Mouse (Mus musculus) adrenal gland, postnatal 4 days (tissue): Measurements from ENCODE around the gene Rsad1. TPM values are rescaled to one million over a fixed set of nuclear protein-coding genes. Genes with fewer than 3 reads are reported as not detected.

Source experiments
- DNase-seq, 2 experiments: peaks; one replicate each; pipeline ENCODE4 v3.0.0; 2021 to 2022; ENCODE audit warnings: low spot score in 2 of 2, mixed read lengths in 2 of 2
- total RNA-seq, 2 experiments: library from RNA; stranded (reverse); gene quantifications; 2 replicates each; pipeline ENCODE4 v1.2.3; 2021

The Rsad1 gene
- total RNA-seq, 2 experiments from 2014 or later, result 14.5 to 15.3 TPM

DNA sequence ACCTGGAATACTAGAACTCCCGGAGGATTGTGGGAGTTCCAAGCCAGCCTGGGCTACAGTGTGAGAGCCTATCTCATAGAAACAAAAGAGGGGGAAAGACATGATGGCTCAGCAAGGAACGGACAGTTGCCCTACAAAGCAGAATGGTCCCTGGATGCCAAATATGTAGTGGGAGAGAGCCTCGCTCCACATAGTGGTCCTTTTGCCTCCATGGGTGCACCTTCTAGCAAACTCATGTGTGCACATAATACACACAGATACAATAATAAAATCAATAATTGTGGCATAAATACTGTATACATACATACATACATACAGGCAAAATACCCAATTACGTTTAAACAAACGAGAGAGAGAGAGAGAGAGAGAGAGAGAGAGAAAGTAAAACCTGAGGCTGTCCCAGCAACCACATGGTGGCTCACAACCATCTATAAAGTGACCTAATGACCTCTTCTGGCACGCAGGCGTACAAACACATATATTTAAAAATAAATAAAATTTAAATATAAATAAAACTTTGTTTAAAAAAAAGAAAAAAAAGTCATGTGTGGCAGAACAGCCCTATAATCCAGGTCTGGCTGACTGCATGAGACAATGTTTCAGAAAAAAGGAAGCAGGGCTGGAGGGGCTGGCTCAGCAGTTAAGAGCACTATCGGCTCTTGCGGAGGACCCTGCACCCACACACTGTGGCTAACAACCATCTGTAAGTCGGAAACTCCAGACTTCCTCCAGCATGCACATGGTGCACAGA lies 811 bp upstream of the Rsad1 start:
- no peak for DNase-seq

DNA sequence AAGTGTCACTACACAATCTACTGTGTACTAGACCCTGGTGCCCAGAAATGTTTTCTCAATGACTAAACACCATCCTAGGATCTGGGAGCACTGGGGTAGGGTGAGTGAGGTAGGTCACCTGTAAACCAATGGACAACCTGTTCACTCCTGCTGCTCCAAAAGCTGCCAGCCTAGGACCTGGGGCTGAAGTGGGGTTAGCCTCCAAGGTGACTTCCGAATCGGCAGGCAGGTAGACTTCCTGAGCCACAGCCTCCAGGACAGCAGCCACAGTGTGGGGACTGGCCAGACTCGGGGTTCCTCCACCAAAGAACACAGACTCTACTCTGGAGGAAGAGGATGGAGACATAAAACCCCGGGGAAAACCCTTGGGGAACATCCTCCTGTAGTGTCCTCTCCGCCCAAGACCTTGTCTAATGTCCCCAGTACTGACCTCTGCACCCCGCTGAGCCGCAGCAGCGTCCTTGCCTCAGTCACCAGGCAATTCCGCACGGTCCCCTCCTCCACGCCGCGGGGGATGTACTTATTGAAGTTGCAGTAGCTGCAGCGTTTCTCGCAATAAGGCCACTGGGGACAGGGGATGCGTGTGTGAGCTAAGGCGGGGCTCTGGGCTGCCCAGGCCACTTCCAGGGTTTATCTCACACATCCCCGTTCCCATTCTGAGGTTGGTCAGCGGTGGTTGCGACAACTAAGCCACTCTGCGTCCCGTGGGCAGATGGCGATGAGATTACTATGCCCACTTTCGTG lies 842 bp downstream of the Rsad1 start:
- DNase-seq, result no peak

DNA sequence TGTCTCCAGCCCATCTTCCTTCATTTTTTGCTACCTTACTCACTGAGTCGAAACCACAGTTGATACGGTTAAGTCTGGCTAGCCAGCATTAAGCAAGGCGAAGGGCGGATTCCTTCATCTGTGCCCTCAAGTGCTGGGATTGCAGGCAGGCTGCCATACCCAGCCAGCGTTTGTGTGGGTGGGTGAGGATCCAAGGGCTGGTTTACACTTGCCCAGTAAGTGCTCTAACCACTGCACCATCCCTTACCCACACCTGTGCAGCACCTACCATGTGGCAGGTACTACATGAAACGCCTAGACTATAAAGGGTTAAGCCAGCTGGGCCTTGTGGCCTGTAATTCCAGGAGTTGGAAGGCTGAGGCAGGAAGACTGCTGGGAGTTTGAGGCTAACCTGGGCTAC lies 1.8 kb downstream of the Rsad1 start:
- no peak for DNase-seq

DNA sequence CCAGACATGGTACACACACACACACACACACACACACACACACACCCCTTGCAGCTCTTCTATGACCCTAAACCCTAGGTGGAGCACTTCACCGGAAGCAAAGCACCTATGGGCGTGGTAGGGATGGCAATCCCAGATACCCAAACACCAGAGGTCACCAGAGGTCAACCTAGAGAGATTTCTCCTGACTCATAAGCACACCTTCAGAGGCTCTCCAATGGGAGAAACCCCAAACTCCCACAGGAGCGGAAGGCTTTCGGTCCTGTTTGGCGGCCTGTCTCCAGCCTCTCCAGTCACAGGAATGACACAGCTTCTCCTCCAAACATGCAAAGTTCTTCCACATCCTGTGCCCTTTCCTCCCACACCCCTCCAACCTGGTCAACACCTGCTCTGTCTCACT lies 2.7 kb downstream of the Rsad1 start:
- DNase-seq, result no peak

DNA sequence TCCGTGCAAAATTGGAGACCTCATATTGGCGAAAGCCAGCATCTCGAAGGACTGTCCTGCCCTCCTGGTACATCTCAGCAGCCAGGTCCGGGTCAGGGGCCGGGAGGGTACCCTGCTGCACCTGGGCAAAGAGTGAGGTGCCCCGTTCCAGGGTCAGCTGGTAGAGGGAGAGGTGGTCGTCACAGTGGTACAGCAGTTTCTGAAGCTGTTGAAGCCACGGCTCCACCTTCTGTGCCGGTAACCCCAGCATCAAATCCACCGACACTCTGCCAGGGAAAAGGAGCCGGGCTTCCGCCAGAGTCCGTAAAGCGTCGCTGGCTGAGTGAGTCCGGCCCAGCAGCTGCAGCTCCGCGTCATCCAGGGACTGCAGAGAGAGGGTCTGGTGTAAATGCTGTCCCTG lies 4.6 kb downstream of the Rsad1 start:
- DNase-seq, result no peak

DNA sequence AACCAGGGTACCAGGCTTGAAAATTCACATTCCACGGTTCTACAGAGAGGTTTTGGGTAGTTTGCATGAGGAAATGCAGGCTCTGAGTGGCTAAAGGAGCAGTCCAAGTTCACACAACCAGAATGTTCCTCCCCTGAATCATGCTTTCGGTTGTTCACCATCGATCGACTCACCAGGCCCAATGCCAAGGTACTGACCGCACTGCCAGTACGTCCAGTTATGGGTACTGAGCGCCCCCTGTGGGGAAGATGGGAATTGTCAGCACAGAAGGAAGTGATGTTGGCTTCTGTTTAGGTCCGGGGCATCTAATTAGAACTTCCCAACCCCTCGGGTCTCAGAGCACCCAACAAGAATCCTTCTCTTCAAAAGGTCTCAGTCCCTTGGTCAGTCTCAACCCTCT lies 5.1 kb downstream of the Rsad1 start:
- DNase-seq, result peak; percentile 90 to 95

DNA sequence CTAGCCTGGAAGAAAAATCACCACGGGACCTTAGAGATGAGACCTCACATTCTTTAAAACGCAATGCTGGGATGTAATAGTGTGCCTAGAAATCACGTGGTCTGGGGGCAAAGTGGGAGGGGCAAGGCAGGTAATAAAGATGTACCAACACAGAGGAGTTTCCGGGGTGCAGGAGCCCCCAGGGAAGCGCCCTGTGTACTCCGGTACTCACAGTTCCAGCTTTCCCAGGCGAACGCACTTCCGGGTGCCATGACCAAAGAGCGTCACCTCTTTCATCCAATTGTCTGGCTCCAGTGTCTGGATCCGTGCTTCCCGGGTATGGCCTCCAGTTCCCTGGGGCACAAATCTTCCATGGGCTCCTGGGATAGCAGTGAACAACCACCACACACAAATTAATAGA lies 5.7 kb downstream of the Rsad1 start:
- no peak for DNase-seq

DNA sequence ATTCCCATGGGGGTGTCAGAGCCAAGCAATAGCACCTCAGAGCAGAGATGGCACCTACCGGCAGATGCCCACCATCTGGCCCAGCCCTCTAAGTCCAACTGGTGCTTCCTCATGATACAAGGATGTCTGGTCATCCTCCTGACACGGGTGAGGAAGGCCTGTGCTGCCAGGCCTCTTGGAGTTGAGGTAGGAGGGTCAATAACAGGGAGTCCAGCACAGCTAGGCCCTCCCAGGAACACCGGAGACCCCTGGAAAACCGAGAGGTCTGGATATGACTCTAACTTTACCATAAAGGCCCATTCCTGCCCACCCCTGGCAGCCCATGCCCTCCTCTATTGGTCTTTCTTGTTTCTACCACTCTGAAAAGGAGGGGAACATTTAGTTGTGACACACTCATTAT lies 6.7 kb downstream of the Rsad1 start:
- DNase-seq, result no peak

DNA sequence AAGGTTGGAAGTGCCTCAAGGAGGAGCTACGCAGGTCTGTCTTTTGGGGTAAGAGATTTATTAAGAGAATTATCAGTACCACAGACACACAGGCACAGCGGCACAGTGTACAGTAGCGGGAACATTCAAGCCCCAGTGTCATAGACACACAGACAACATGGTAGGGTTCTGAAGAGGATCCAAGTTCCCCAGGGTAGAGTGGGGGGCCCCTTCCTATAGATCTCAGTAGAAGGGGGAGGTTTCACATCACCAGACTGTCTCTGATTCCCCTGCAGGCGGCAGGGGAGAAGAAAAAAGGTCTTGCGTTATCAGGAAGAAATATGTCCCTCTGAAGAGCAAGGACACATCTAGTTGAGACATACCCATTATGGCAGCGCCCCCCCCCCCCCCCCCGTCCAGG lies 9.3 kb downstream of the Rsad1 start:
- no peak for DNase-seq

DNA sequence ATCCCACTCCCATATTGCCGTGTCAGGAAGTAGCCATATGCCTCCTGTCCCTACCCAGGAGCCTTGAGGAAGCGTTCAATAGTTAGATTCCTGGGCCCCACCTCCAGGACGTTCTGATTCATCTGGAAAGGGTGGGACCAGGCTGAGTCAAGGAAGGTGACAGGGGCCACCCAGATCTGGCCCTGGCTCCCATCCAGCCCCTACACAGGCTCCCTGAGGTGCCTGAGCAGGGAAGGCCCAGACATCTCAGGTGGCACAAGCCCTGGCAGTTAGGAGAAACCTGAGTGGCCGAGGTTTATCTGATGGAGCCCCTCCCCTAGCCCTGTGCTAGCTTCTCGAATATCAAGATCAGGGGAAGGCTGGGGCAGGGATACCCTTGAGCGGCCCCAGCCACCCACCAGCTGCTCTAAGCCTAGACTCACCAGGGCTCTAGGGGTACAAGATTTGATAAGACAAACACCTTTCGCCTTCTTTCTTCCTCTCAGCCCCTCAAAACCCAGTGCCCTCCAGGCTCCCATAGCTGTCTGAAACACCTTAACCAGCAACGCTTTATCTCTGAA lies 10.2 kb downstream of the Rsad1 start:
- no peak for DNase-seq

DNA sequence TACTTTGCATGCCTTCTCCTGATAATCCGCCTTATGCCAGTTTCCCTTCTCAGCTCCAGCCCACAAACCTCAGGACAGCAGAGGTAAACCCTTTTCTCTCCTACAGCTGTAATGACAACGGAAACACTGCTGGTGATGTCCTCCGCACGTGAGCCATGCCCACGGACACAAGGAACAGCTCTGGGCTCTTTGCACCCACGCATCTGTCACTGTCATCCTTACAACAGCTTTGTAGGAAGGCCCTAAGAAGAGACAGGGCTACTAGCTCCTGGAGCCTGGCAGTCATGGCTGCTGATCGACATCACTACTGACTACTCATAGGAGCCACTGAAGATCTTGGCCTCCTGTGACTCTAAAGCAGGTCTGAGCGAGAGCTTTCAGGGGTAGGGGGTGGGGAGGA lies 15.9 kb downstream of the Rsad1 start:
- no peak for DNase-seq

DNA sequence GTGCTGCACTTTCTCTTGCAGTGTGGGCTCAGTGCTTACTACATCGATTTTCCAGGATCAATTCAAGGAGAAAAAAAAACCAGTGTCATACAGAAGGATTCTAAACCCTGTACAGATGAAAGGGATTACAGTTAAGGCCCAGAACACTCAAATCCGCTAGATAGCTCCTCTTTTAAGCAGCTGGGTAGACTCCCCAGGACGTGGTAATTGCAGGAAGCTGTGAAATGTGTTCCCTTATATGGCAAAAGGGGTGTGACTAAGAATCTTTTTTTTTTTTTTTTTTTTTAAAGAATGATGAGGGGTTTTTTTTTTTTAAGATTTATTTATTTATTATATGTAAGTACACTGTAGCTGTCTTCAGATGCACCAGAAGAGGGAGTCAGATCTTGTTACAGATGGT lies 20.2 kb downstream of the Rsad1 start:
- DNase-seq, result no peak

DNA sequence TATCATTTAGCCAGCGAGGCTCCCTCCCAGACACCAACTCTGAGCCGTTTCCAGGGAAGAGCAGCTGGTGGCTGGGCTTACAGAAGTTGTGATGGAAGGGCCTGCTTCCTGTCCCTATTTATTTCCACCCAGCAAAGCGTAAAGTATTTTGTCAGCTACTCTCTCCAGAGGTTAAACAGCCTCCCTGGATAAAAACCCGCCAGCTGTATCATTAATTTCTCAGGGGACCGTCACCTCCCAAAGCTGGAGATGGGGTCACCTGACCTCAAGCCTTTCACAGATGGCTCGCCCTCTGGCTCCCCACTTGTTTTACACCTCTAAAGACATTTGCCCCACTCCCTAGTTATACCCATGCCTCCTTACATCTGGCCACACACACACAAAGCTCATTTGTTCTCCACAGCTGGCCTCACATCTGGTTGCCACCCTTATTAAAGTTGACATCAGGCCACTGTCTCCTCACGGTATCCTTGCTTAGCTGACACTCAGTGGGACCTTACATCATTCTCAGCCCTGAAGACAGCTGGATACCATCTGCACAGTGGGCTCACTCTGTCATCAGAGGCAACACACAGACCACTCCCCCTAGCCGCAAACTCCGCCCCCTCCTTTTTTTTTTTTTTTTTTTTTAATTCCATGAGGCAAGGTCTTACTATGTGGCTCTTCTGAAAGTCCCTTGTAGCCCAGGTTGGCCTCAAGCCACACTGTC lies 22.7 kb downstream of the Rsad1 start:
- no peak for DNase-seq

DNA sequence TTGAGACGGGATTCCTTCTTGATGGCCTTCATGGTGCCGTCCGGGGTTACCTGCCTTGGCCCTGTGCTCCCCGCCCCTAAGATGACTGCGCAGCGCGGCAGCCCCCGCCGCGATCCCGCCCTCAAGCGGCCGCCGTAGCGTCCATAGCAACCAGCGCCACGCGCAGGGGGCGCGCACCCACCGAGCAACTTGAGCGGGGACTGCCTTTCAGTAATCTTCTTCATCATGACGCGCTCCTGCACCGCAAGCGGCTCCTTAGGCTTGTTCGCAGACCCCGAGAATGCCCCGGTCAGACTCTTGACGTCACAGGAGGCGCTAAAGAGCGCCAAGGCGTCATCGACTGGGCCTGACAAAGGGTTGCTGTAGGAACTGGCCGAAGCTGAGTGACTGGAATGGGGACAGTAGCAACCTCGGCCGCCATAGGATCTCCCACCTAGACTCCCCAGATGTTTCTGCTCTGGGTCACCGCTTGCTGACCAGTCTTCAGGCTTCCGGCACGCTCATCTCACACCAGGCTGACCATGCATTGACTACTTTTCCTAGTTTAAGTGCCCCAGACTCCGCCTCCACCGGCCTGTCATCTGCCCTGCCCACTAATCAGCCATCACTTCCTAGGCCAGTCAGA lies 27.7 kb downstream of the Rsad1 start, which contains the start of gene Mycbpap:
Mycbpap (minus strand) TSS at position 524 of the 625 bp plus-strand sequence.
- peak in 1 of 2 experiments; percentile 21 for DNase-seq

DNA sequence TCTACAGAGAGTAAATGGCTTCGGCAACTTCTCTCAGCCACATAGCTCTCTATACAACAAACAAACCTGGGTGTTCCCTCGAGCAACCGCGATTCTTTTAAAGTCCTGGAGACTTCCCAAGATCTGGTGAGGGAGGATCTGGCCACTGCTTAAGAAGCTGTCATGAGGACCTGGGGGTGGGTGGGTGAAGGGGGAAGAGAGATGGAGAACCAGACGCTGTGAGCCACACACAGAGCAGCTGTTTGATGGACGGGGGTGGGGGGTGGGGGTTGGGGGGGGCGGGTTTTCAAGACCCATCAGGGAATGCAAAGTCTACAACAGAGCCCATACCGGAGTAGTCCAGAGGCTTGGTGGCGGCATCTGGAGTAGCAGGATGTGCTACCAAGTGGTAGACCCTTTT lies 35.6 kb downstream of the Rsad1 start:
- DNase-seq, result no peak

DNA sequence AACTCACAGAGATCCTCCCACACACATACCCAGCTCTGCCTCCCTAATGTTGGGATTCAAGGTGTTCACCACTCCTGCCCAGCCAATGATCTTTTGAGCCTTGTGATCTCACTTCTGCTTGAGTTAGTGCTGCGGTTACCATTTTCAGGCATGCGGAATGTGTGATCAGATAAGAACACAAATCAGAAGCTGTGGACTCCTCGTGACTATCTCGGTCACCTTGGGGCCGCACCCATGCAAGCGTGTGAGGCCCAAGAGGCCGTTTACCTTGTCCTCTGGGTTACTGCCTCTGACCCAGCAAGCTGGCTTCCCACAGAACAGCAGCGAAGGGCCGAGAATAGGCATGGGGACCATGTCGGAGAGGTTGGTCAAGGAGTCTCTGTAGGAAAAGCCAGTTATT lies 40.1 kb downstream of the Rsad1 start:
- no peak for DNase-seq

DNA sequence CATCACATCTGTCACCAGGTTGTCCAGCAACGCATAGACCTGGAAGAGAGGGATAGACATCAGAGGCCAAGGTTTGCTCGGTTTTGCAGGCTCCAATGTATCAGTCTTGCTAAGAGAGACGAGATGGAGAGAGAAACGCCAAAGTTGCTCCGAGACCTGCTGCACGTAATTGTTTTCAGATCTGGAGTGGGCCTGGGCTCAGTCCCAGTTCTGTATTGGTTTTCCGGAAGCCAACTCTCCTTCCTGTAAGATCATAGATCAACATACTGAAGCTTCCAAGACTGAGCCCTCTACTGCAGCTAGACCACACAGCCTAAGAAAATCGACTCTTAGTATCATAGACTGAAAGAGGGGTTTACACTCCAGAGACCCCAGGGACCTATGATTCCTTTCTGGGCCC lies 47.6 kb downstream of the Rsad1 start:
- no peak for DNase-seq

DNA sequence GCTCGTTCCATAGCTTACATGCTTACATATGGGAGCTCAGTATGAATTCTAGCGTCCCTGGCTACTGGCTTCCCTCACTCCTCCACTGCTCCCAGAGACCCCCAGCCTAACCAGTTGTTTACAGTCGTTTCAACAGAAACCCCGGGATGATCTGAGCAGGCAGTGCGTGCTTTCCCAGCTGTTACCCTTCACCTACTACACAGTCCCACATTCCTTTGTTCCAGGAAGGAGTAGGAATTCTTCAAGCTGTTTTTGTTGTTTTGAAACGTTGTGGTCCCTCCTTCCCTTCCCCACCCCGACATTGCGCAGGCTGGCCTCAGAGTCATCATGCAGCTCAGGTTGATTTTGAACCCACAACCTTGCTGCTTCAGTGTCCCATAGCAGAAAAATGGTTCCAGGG lies 48.7 kb downstream of the Rsad1 start:
- no peak for DNase-seq

DNA sequence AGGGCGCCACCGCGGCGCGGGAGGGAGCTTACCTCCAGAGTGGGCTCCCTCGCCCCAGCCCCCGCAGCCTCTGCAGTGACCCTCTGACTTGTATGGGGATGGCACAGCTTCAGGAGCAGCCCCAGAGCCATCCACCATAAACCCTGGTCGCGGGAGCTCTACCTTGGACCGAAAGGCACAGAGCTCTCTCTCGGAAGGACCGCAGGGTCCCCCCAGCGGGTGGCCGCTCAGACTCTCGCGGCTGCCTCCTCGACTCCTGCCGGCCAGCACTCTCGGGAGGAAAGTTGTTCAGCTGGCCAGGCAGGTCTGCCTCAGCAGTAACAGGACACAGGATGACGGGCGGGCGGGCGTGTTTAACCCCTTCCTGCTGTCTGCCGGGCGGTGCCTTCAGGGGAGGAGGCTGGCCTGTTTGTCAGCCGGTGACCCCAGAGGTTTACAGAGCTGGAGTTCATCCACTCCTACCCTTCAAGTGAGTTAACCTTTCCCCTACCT lies 49.3 kb downstream of the Rsad1 start, which contains the start of gene Epn3:
Epn3 (minus strand) TSS at position 314 of the 492 bp plus-strand sequence.
- DNase-seq, result no peak

DNA sequence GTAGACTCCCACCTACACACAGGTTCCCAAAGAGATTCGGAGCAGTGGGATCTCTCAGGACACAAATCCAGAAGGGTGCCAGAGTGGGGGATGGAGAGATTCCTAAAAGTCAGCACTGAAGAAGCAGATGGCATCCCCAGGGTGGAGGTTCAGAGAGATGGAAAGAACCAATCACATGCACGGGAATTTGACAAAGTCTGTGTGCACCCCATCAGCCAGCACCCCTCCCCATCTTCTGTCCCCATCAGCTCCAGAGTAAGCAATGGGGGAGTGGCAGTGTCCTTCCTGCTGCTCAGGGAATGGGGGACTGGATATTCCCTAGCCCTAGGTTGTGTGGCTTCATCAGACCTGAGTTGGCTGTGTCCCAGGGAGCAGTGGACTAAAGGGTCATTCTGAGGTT lies 50.0 kb downstream of the Rsad1 start:
- no peak for DNase-seq
